Mouse (Mus musculus): ENCODE data around the gene Pdlim7. TPM values are rescaled to one million over a fixed set of nuclear protein-coding genes. Genes with fewer than 3 reads are reported as not detected.

Pdlim7 gene
- polyA plus RNA-seq, 1 experiment from 2014 or later: 155 TPM

DNA sequence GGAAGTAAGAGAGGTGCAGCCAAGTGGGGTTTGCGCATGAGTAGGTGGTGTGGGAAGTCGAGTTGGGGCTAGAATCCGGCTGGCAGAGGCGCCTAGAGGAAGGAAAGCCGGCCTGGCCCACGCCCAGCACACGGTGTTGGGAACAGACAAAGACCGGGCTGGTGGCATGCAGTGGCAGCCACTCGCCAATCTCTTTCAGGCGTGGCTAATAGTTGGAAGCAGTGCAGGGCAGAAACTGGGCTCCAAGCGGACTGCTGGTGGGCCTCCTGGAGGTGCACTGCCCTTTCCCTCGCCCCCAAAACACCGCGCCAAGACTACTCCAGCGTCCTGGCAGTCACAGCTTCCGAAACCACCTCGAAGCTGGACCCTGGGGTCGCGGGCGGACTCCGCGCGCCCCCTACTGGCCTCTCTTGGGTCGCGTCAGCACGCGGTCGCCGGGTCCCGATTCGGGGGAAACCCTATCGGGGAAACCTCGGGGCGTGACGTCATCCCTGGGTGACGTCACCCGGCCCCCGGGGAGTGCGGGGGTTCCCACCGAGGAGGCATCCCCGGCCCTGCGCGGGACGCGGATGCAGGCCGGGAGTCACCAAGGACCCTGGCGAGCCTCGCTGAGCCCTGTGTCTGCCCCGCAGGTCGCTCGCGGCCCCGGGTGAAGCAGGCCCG is 42.2 kb downstream of the Pdlim7 start:
- DNase-seq (ENCODE audit: low spot score) (peak; percentile 98), ATAC-seq (ENCODE audit: insufficient number of reproducible peaks, low FRiP score, low TSS enrichment, low read depth) (peak; percentile 70)
- H3K9ac ChIP-seq (ENCODE audit: low read length): peak overlapping the region; percentile 80
- no peak overlapping the region for H3K27ac ChIP-seq (replicated peaks; ENCODE audit: low read depth, low read length)
- peak overlapping the region; percentile 58 for H3K4me3 ChIP-seq (ENCODE audit: low read depth, low read length)
- 2% methylated on average over 53 of the region's 54 CpGs for WGBS
- peaks cover 14% of the 10 kb centered on the region for H3K36me3 ChIP-seq (ENCODE audit: control insufficient read depth, insufficient read depth, low read length)
- peaks cover 15% of the 10 kb centered on the region; the same call in 1 of the 2 replicates for H3K4me1 ChIP-seq (ENCODE audit: control insufficient read depth, insufficient read depth, low read length)
- no peaks in the 10 kb centered on the region for H3K9me3 ChIP-seq (ENCODE audit: control insufficient read depth, low read length)
- H3K4me2 ChIP-seq (ENCODE audit: low read depth, severe bottlenecking): peak overlapping the region; percentile 100
- H3K27me3 ChIP-seq (ENCODE audit: control insufficient read depth, insufficient read depth, low read length): no peaks in the 10 kb centered on the region

DNA sequence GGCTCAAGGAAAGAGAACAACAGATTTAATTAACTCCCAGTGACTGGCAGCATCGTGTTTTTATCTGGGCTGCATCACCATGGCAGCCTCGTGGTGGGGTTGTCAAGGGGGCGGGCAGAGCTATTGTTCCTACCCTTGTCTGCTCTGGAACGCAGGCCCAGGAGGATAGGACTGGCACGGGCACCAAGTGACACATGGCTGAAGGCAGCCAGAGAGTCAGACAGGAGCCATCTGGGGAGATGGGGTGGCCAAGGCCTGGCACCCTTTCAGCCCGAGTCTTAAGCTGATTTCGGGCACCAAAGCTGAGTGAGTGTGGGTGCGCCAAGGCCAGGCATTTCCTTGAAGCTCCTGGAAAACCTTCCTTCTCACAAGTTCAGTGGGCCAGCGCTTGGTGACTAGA is 43.1 kb downstream of the Pdlim7 start:
- DNase-seq (ENCODE audit: low spot score) (no peak), ATAC-seq (ENCODE audit: insufficient number of reproducible peaks, low FRiP score, low TSS enrichment, low read depth) (no peak)
- Histone ChIP-seq H3K4me3 (ENCODE audit: low read depth, low read length) (no peak overlapping the region), H3K9ac (ENCODE audit: low read length) (no peak overlapping the region), H3K9me3 (ENCODE audit: control insufficient read depth, low read length) (no peaks in the 10 kb centered on the region; the same call in 1 of the 2 replicates), H3K4me1 (ENCODE audit: control insufficient read depth, insufficient read depth, low read length) (peaks cover 23% of the 10 kb centered on the region), H3K4me2 (ENCODE audit: low read depth, severe bottlenecking) (no peak overlapping the region), H3K27ac (replicated peaks; ENCODE audit: low read depth, low read length) (no peak overlapping the region), H3K27me3 (ENCODE audit: control insufficient read depth, insufficient read depth, low read length) (no peaks in the 10 kb centered on the region), H3K36me3 (ENCODE audit: control insufficient read depth, insufficient read depth, low read length) (peaks cover 10% of the 10 kb centered on the region)
- WGBS: 81% methylated on average over 9 of the region's 9 CpGs

DNA sequence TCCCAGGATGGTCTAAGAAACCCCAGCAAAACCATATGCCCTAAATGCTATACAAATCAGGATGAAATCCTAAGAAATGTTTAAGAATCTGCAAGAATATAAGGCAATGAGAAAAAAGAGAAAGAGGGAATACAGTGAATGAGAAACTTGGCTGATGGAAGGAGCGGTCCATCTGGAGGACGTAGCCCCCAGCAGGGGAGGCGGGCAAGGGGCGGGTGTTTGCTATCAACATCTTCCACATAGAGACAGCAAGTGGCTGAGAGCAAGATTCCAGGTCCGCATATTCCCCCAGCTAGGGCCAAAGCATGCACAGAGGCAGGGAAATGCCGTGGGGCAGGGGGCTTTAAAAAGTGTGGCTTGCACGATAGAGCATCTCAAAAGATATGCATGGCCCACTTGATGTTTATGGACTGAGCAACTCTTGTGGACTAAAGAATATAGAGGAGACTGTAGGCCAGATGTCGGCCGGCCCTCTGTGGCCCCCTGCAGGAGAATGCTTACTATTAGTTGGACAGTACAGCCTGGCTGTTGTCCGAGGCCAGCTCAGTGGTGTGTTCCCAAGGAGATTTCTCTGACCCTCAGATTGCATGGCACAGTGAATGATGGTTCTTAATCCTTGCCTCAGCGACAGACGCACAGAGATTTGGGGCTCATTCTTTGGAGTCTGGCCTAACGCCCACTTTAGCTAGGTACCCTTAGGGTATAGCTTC is 44.5 kb downstream of the Pdlim7 start:
- Histone ChIP-seq H3K4me1 (ENCODE audit: control insufficient read depth, insufficient read depth, low read length) (peaks cover 34% of the 10 kb centered on the region), H3K27ac (replicated peaks; ENCODE audit: low read depth, low read length) (no peak overlapping the region), H3K9me3 (ENCODE audit: control insufficient read depth, low read length) (no peaks in the 10 kb centered on the region; the same call in 1 of the 2 replicates), H3K4me2 (ENCODE audit: low read depth, severe bottlenecking) (no peak overlapping the region), H3K36me3 (ENCODE audit: control insufficient read depth, insufficient read depth, low read length) (no peaks in the 10 kb centered on the region), H3K4me3 (ENCODE audit: low read depth, low read length) (no peak overlapping the region), H3K9ac (ENCODE audit: low read length) (no peak overlapping the region), H3K27me3 (ENCODE audit: control insufficient read depth, insufficient read depth, low read length) (no peaks in the 10 kb centered on the region)
- ATAC-seq (ENCODE audit: insufficient number of reproducible peaks, low FRiP score, low TSS enrichment, low read depth) (no peak), DNase-seq (ENCODE audit: low spot score) (peak; percentile 58)
- 56% methylated on average over 13 of the region's 13 CpGs for WGBS

DNA sequence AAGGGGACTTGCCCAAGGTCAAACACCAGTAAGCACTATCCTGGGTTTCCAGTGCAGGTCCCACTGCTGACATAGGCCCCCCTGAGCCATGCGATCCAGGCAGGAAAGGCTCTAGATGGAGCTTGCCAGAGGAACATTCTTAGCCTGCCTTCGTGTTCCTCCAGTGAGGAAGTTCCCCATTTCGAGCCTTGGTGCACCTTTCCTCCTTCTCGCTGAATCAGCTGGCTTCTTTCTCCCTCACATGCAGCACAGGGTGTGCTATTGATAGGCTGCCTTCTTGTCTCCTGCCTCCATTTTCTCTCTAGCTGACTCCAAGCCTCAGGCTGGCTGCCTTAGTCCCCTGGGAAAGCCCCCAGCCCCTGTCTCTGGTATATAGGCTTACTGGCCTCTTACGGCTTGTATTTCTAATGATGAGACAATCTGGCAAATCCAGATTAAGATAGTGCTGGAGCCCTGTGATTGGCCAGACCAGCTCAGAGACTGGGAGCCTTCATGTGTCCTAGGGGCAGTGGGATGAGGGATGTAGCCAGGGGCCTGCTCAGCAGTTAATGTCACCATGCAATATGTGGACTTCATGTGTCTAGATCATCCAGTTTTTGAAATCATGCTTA is 47.5 kb downstream of the Pdlim7 start:
- DNase-seq (ENCODE audit: low spot score): no peak
- Histone ChIP-seq H3K9ac (ENCODE audit: low read length) (no peak overlapping the region), H3K4me3 (ENCODE audit: low read depth, low read length) (no peak overlapping the region), H3K27me3 (ENCODE audit: control insufficient read depth, insufficient read depth, low read length) (no peaks in the 10 kb centered on the region), H3K4me2 (ENCODE audit: low read depth, severe bottlenecking) (no peak overlapping the region), H3K36me3 (ENCODE audit: control insufficient read depth, insufficient read depth, low read length) (no peaks in the 10 kb centered on the region), H3K27ac (replicated peaks; ENCODE audit: low read depth, low read length) (no peak overlapping the region), H3K9me3 (ENCODE audit: control insufficient read depth, low read length) (no peaks in the 10 kb centered on the region; the same call in 1 of the 2 replicates), H3K4me1 (ENCODE audit: control insufficient read depth, insufficient read depth, low read length) (peaks cover 26% of the 10 kb centered on the region)
- ATAC-seq (ENCODE audit: insufficient number of reproducible peaks, low FRiP score, low TSS enrichment, low read depth): no peak
- WGBS: 82% methylated on average over 5 of the region's 5 CpGs

DNA sequence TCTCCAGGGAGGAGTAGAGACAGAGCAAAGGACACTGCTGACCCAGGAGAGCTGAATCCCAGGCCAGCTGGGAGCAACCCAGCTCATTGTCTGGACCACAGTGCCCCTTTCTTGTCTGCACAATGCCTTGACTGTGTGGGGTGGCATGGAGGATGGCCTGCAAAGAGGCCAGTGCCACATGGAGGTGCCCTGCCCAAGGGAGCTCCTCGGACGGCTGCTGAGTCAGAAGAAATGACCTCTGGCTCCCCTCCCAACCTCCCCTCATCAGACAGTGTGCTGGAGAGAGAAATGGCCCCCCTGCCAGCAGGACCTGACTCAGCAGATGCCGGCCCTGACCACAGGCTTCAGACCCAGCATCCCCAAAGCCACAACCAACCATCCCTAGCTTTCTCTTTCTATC is 48.3 kb downstream of the Pdlim7 start:
- DNase-seq (ENCODE audit: low spot score): no peak
- peak overlapping the region; percentile 71; the same call in 1 of the 2 replicates for H3K4me3 ChIP-seq (ENCODE audit: low read depth, low read length)
- WGBS: 22% methylated on average over 3 of the region's 3 CpGs
- no peak for ATAC-seq (ENCODE audit: insufficient number of reproducible peaks, low FRiP score, low TSS enrichment, low read depth)
- no peak overlapping the region for H3K27ac ChIP-seq (replicated peaks; ENCODE audit: low read depth, low read length)
- H3K9ac ChIP-seq (ENCODE audit: low read length): peak overlapping the region; percentile 79; the same call in 1 of the 2 replicates
- H3K4me2 ChIP-seq (ENCODE audit: low read depth, severe bottlenecking): peak overlapping the region; percentile 96
- H3K27me3 ChIP-seq (ENCODE audit: control insufficient read depth, insufficient read depth, low read length): no peaks in the 10 kb centered on the region
- no peaks in the 10 kb centered on the region for H3K36me3 ChIP-seq (ENCODE audit: control insufficient read depth, insufficient read depth, low read length)
- H3K4me1 ChIP-seq (ENCODE audit: control insufficient read depth, insufficient read depth, low read length): peaks cover 24% of the 10 kb centered on the region
- no peaks in the 10 kb centered on the region; the same call in 1 of the 2 replicates for H3K9me3 ChIP-seq (ENCODE audit: control insufficient read depth, low read length)

DNA sequence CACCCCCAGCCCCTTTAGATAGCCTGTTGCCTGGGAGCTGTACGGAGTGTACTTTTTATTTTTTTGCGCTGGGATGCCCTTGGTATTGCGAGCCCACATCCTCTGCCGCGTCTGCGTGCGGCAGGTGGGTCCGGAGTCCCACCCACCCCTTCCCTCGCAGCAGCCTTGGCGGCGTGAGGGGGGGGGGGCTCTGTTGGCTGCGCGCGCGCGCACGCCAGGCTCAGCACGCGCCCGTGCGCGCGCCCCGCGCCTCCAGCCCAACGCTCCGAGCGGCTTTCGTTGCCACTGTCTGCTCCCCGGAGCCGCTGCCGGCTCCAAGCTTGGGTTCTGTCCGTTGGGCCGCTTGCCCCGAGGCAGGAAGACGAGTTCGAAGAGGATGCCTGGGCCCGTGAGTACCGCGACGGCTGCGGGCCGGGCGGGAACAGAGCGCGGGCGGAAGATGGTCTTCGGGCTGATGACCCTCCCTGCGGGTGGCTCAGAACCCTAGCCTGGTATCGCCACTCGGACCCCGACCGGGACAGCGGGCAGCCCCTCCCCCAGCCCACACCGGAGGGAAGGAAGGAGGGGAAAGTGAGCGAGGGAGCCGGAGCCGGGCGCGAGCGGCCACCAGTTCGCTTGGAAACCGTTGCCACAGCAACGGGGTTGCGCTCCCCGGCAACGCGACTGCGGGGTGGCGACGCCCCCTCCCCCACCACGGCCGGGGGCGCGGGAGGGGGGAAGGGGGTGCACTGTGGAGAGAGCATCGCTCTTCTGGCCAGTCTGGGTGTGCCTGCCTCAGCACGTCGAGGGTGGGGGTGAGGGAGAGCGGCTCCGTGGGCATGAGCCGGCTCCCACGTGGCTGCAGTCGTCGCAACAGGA is 49.2 kb downstream of the Pdlim7 start, which contains the start of gene Prr7:
Gene Prr7, plus strand, starts transcription at position 241 of the 858 bp plus-strand sequence.
- Histone ChIP-seq H3K9me3 (ENCODE audit: control insufficient read depth, low read length) (no peaks in the 10 kb centered on the region; the same call in 1 of the 2 replicates), H3K4me1 (ENCODE audit: control insufficient read depth, insufficient read depth, low read length) (peaks cover 24% of the 10 kb centered on the region), H3K27ac (replicated peaks; ENCODE audit: low read depth, low read length) (peak within 1 kb of the TSS; percentile 65; the same call in 1 of the 2 replicates), H3K4me3 (ENCODE audit: low read depth, low read length) (peak within 1 kb of the TSS; percentile 71), H3K27me3 (ENCODE audit: control insufficient read depth, insufficient read depth, low read length) (no peaks in the 10 kb centered on the region), H3K4me2 (ENCODE audit: low read depth, severe bottlenecking) (peak within 1 kb of the TSS; percentile 96), H3K9ac (ENCODE audit: low read length) (peak within 1 kb of the TSS; percentile 79), H3K36me3 (ENCODE audit: control insufficient read depth, insufficient read depth, low read length) (peaks cover 8% of the 10 kb centered on the region; the same call in 1 of the 2 replicates)
- under 1% methylated on average over 81 of the region's 84 CpGs for WGBS
- DNase-seq (ENCODE audit: low spot score): peak; percentile 78
- ATAC-seq (ENCODE audit: insufficient number of reproducible peaks, low FRiP score, low TSS enrichment, low read depth): peak; percentile 53

DNA sequence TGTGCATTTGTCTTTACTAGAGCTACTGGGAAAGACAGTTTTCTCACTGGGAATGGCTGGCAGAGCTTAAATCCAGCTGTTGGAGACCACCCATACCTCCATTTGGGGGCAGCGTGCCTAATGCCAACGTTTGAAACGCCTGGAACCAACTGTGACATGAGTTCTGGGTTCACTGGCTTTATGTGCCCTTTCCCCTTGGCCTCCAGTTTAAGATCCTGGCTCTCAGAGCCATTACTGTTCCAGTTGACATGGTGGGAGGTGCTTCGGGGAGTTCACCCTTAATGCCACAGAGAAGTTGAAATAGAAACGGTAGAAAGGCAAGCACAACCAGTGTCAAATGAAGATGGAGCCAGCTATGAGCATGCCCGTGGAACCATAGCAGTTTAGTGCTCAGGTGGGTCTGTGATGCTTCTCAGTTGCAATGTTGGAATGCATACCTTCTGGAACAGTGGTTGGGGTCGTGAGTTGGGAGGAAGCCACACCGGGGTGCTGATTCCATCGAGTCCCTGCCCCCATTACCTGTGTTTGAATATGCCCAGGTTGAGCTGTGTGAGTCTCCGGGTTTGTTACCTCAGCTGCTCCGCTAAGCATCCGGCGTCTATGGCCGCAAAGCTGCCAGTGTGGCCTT is 50.0 kb downstream of the Pdlim7 start:
- Histone ChIP-seq H3K4me1 (ENCODE audit: control insufficient read depth, insufficient read depth, low read length) (peaks cover 24% of the 10 kb centered on the region), H3K9me3 (ENCODE audit: control insufficient read depth, low read length) (no peaks in the 10 kb centered on the region; the same call in 1 of the 2 replicates), H3K36me3 (ENCODE audit: control insufficient read depth, insufficient read depth, low read length) (peaks cover 15% of the 10 kb centered on the region; the same call in 1 of the 2 replicates), H3K9ac (ENCODE audit: low read length) (peak overlapping the region; percentile 79), H3K27ac (replicated peaks; ENCODE audit: low read depth, low read length) (no peak overlapping the region), H3K4me3 (ENCODE audit: low read depth, low read length) (peak overlapping the region; percentile 71), H3K27me3 (ENCODE audit: control insufficient read depth, insufficient read depth, low read length) (no peaks in the 10 kb centered on the region), H3K4me2 (ENCODE audit: low read depth, severe bottlenecking) (peak overlapping the region; percentile 96)
- DNase-seq (ENCODE audit: low spot score) (peak; percentile 67), ATAC-seq (ENCODE audit: insufficient number of reproducible peaks, low FRiP score, low TSS enrichment, low read depth) (peak; percentile 29; the same call in 1 of the 2 replicates)
- 11% methylated on average over 14 of the region's 14 CpGs for WGBS

All from limb, embryonic 11.5 days (tissue).